Mouse (Mus musculus): ENCODE measurements around the gene Zfp747.

- no peak for TF ChIP-seq POLR2A (IDR thresholded peaks at IDR 0.05; ENCODE audit: control insufficient read depth, extremely low read depth, insufficient read depth, low read length, poor library complexity)
- TF ChIP-seq CTCF (IDR thresholded peaks at IDR 0.05; ENCODE audit: borderline replicate concordance, control insufficient read depth, extremely low read depth, insufficient read depth, low read length, poor library complexity) = no peak
Measured at GRCm38 (mm10) chr7:127390306-127390705, 14.5 kb upstream of the Zfp747 start.
